13 mouse cellular contexts compared by ENCODE assay signal in the genomic region with DNA sequence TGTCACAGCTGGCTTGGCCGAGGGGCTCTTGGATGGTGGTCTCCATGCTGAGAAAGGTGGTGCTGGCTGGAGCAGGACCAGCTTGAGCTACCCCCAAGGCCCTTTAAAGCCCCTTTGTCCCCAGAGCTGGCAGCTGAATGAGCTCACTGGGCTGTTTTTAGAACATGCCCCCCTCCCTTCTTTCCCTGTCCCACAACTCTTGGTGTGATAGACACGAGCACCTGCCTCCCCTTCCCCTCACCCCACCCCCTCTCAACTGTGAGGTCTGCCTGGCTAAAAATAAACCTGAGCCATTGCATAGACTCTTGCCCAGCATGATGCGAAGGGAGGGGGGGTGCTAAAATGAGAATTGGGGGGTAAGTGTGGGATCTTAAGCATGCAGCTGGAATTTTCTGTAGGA. TPM values are rescaled to one million over a fixed set of nuclear protein-coding genes. Genes with fewer than 3 reads are reported as not detected.
DNase-seq lines count a peak whose midpoint lies in the region.
"Had no signal": no experiment of that assay in that cellular context is flagged by ENCODE, and none has a peak within 500 bp of the region (broad histone marks: within the 10 kb centered on the region; RNA-seq: fewer than 3 reads in every experiment).

No protein-coding gene starts in this region.

- peak; percentile 3 for DNase-seq in retina, postnatal 1 day
- DNase-seq in retina, embryonic 14.5 days (ENCODE audit: low spot score) = no peak
- DNase-seq in gastrocnemius, postnatal 10 days = peak; percentile 31
- peak; percentile 65 for DNase-seq in heart, postnatal 4 days
- no peak for DNase-seq in adrenal gland, postnatal 25 days
- DNase-seq in embryo, embryonic 11 days = no peak
- no peak for DNase-seq in urinary bladder, postnatal 10 days (ENCODE audit: low spot score)
- DNase-seq: cerebellum, postnatal 10 days; kidney, adult 11 months; lung, adult 18-20 months; thymus, adult 2 months had no signal

RNA-seq across cellular contexts. Expression of a gene that starts 3.7 kb away (rescaled TPM):
- 100 to 1,000 TPM; 238 to 251 TPM for total RNA-seq in gastrocnemius, postnatal 10 days (2021)
- 100 to 1,000 TPM; 230 to 272 TPM for total RNA-seq in heart, postnatal 4 days (2021)
- total RNA-seq in adrenal gland, postnatal 25 days (2021) = 0.18 TPM in 1 of 2 replicates, not detected in the other

RNA-seq across cellular contexts. Expression of a gene that starts 8.1 kb away (rescaled TPM):
- total RNA-seq in gastrocnemius, postnatal 10 days (2021) = 1,000 to 10,000 TPM; 1,648 to 1,795 TPM
- 1 to 10 TPM; 5.6 to 7.5 TPM for total RNA-seq in heart, postnatal 4 days (2021)
- total RNA-seq in adrenal gland, postnatal 25 days (2021) = not detected in 2 replicates
- total RNA-seq: left cerebral cortex, postnatal 10 days; megakaryocyte progenitor cell, adult 5-6 weeks had no signal

RNA-seq across cellular contexts. Expression of a gene that starts 9.7 kb away (rescaled TPM):
- 10 to 100 TPM; 60.5 to 72.0 TPM for total RNA-seq in gastrocnemius, postnatal 10 days (2021)
- 100 to 1,000 TPM in 1 of 2 experiments, 10 to 100 TPM in 1; 96.3 to 110 TPM for total RNA-seq in heart, postnatal 4 days (2021)
- 119 and 125 TPM in 2 replicates for total RNA-seq in adrenal gland, postnatal 25 days (2021)

RNA-seq across cellular contexts. Expression of a gene that starts 23.6 kb away (rescaled TPM):
- total RNA-seq in gastrocnemius, postnatal 10 days (2021) = 1 to 10 TPM; 8.3 to 8.5 TPM
- total RNA-seq in heart, postnatal 4 days (2021) = 10 to 100 TPM; 15.2 to 15.4 TPM
- total RNA-seq in adrenal gland, postnatal 25 days (2021) = 13.2 and 16.7 TPM in 2 replicates

RNA-seq across cellular contexts. Expression of a gene that starts 30.3 kb away (rescaled TPM):
- total RNA-seq in gastrocnemius, postnatal 10 days (2021) = 10 to 100 TPM in 1 of 2 experiments, 1 to 10 TPM in 1; 9.5 to 11.5 TPM
- 10 to 100 TPM; 11.4 to 11.8 TPM for total RNA-seq in heart, postnatal 4 days (2021)
- total RNA-seq in adrenal gland, postnatal 25 days (2021) = 18.0 and 22.5 TPM in 2 replicates

Comparison
In these comparisons a context has a peak if more than half of its experiments do, and no peak if none do; other contexts are left out.
1. DNase-seq: peak in retina, postnatal 1 day (single experiment), gastrocnemius, postnatal 10 days (single experiment) and heart, postnatal 4 days (single experiment); none in retina, embryonic 14.5 days (single experiment), adrenal gland, postnatal 25 days (single experiment), embryo, embryonic 11 days (single experiment) and urinary bladder, postnatal 10 days (single experiment).
2. RNA of a gene that starts 3.7 kb away (total RNA-seq): 230 to 272 TPM in heart, postnatal 4 days and 238 to 251 TPM in gastrocnemius, postnatal 10 days; 0.18 TPM in adrenal gland, postnatal 25 days; every median in the first group is over 100 times any median in the second.
3. RNA of a gene that starts 8.1 kb away (total RNA-seq): 1,648 to 1,795 TPM in gastrocnemius, postnatal 10 days; 5.6 to 7.5 TPM in heart, postnatal 4 days and not detected in adrenal gland, postnatal 25 days; every median in the first group is over 100 times any median in the second.